Comparison of ENCODE assay signal across 35 mouse cellular contexts in genomic region chr1:179833596-179833995, GRCm38 (mm10). TPM values are rescaled to one million over a fixed set of nuclear protein-coding genes. Genes with fewer than 3 reads are reported as not detected.
"Had no signal": no experiment of that assay in that cellular context is flagged by ENCODE, and none has a peak within 500 bp of the region (broad histone marks: within the 10 kb centered on the region; RNA-seq: fewer than 3 reads in every experiment).

No protein-coding gene starts in this region.

- H3K9ac ChIP-seq: heart, embryonic 12.5 days; hindbrain, embryonic 13.5 days; hindbrain, embryonic 15.5 days; kidney, embryonic 15.5 days; limb, embryonic 13.5 days; limb, embryonic 15.5 days had no signal

- ATAC-seq: hindbrain, postnatal 0 days; intestine, embryonic 16.5 days had no signal

- H3K4me1 ChIP-seq: heart, embryonic 10.5 days; heart, embryonic 12.5 days; hindbrain, embryonic 13.5 days; hindbrain, embryonic 15.5 days; limb, embryonic 13.5 days; limb, embryonic 15.5 days had no signal

- H3K27me3 ChIP-seq: heart, embryonic 12.5 days; hindbrain, embryonic 13.5 days; hindbrain, embryonic 15.5 days; kidney, embryonic 15.5 days; limb, embryonic 13.5 days; limb, embryonic 15.5 days had no signal

- H3K4me3 ChIP-seq: heart, embryonic 10.5 days; heart, embryonic 12.5 days; hindbrain, embryonic 13.5 days; hindbrain, embryonic 15.5 days; kidney, embryonic 15.5 days; limb, embryonic 13.5 days; limb, embryonic 15.5 days had no signal

- H3K4me2 ChIP-seq: heart, embryonic 12.5 days; hindbrain, embryonic 13.5 days; hindbrain, embryonic 15.5 days; kidney, embryonic 15.5 days; limb, embryonic 13.5 days; limb, embryonic 15.5 days; liver, embryonic 11.5 days had no signal

- H3K27ac ChIP-seq: heart, embryonic 10.5 days; hindbrain, embryonic 13.5 days; hindbrain, embryonic 15.5 days; hindbrain, postnatal 0 days; kidney, embryonic 15.5 days; kidney, postnatal 0 days; limb, embryonic 13.5 days; limb, embryonic 15.5 days had no signal

- H3K36me3 ChIP-seq: heart, embryonic 10.5 days; heart, embryonic 12.5 days; hindbrain, embryonic 13.5 days; hindbrain, embryonic 15.5 days; kidney, embryonic 15.5 days; limb, embryonic 13.5 days; limb, embryonic 15.5 days had no signal

- H3K9me3 ChIP-seq: heart, embryonic 10.5 days; hindbrain, embryonic 15.5 days; limb, embryonic 15.5 days had no signal

- DNase-seq: gastrocnemius, postnatal 14 days; gastrocnemius, postnatal 36 days; heart, adult 18-20 months; heart, postnatal 10 days; kidney, adult 11 months; kidney, adult 2 months; kidney, adult 9 months; kidney, postnatal 14 days; kidney, postnatal 36 days; layer of hippocampus, adult 9-11 months; layer of hippocampus, postnatal 36 days; left cerebral cortex, postnatal 4 days had no signal

RNA-seq across cellular contexts. Expression of gene Gm10518, which starts 30.4 kb away (rescaled TPM):
- total RNA-seq: gastrocnemius, adult 18-20 months; gastrocnemius, adult 8-10 months; gastrocnemius, postnatal 14 days; gastrocnemius, postnatal 36 days; heart, adult 18-20 months; heart, adult 8-10 months; heart, postnatal 10 days; heart, postnatal 25 days; layer of hippocampus, adult 18-20 months; layer of hippocampus, postnatal 14 days; layer of hippocampus, postnatal 36 days; left cerebral cortex, adult 8-10 months; left cerebral cortex, postnatal 10 days; left cerebral cortex, postnatal 25 days had no signal
- polyA plus RNA-seq: gonadal fat pad, adult 2 months; heart, embryonic 12.5 days; heart, embryonic 16.5 days; hindbrain, embryonic 13.5 days; intestine, embryonic 16.5 days; kidney, adult 2 months; kidney, embryonic 15.5 days; kidney, postnatal 0 days; large intestine, adult 2 months had no signal
